16 mouse cellular contexts compared by ENCODE assay signal in the genomic region with DNA sequence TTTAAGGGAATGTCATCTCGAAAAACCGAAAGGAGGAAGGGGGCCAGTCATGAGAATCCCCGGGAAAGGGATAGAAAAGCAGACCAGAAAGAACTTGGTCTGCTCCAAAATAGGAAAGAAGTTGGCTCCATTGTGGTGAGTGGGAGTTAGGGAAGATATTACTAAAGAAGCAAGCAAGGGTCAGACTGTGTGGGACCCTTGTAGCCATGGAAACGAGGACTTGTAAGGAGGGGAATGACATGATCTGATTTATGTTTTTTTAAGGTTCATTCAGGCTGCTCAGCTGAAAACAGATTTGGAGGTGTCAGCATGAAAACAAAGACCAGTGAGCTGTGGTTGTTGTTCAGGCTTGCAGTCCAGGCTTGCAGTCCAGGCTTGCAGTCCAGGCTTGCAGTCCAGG.
DNase-seq lines count a peak whose midpoint lies in the region; ATAC-seq and TF ChIP-seq lines count a peak whose summit lies in the region.
"Had no signal": no experiment of that assay in that cellular context is flagged by ENCODE, and none has a peak within 500 bp of the region (broad histone marks: within the 10 kb centered on the region; RNA-seq: fewer than 3 reads in every experiment).

No protein-coding gene starts in this region.

- no peaks in the 10 kb centered on the region for H3K9me3 ChIP-seq in forebrain, embryonic 14.5 days (replicated peaks; ENCODE audit: control insufficient read depth, low read length)
- no peaks in the 10 kb centered on the region for H3K9me3 ChIP-seq in forebrain, embryonic 15.5 days
- H3K9me3 ChIP-seq in kidney, postnatal 0 days (replicated peaks; ENCODE audit: low read length), result no peaks in the 10 kb centered on the region
- H3K9me3 ChIP-seq in midbrain, postnatal 0 days (ENCODE audit: low read length), result no peaks in the 10 kb centered on the region

- no peak for ATAC-seq in forebrain, embryonic 14.5 days
- no peak for ATAC-seq in forebrain, embryonic 15.5 days (replicated peaks)
- ATAC-seq in kidney, postnatal 0 days (replicated peaks; ENCODE audit: low FRiP score, low read depth), result peak; percentile 49; the same call in 1 of the 2 replicates
- no peak for ATAC-seq in midbrain, postnatal 0 days (ENCODE audit: low FRiP score)
- ATAC-seq: inflammation-experienced regulatory T-cells, adult 6 months; Patski had no signal

- H3K4me3 ChIP-seq in forebrain, embryonic 14.5 days (ENCODE audit: low read depth, low read length), result no peak overlapping the region
- no peak overlapping the region for H3K4me3 ChIP-seq in forebrain, embryonic 15.5 days
- no peak overlapping the region for H3K4me3 ChIP-seq in kidney, postnatal 0 days (replicated peaks; ENCODE audit: low read depth, low read length)
- H3K4me3 ChIP-seq in midbrain, postnatal 0 days (ENCODE audit: low read depth, low read length), result no peak overlapping the region
- H3K4me3 ChIP-seq: erythroblast, embryonic 14.5 days; myocyte had no signal

- H3K27me3 ChIP-seq in forebrain, embryonic 14.5 days (replicated peaks; ENCODE audit: control insufficient read depth, insufficient read depth, low read length), result no peaks in the 10 kb centered on the region
- H3K27me3 ChIP-seq in forebrain, embryonic 15.5 days, result no peaks in the 10 kb centered on the region
- H3K27me3 ChIP-seq in kidney, postnatal 0 days (ENCODE audit: insufficient read depth, low read length), result no peaks in the 10 kb centered on the region
- no peaks in the 10 kb centered on the region for H3K27me3 ChIP-seq in midbrain, postnatal 0 days (ENCODE audit: insufficient read depth, low read length)

- WGBS in forebrain, embryonic 14.5 days, result 27% methylated on average over 4 of the region's 4 CpGs
- WGBS in forebrain, embryonic 15.5 days, result 18% methylated on average over 4 of the region's 4 CpGs
- 26% methylated on average over 4 of the region's 4 CpGs for WGBS in kidney, postnatal 0 days
- WGBS in midbrain, postnatal 0 days, result 13% methylated on average over 4 of the region's 4 CpGs

- DNase-seq in forebrain, embryonic 14.5 days (ENCODE audit: low spot score), result peak; percentile 27
- DNase-seq in kidney, postnatal 0 days (ENCODE audit: low spot score), result peak; percentile 74
- DNase-seq in kidney, postnatal 10 days, result no peak
- DNase-seq in embryo, embryonic 11 days, result peak; percentile 71
- peak; percentile 24 for DNase-seq in midbrain, postnatal 0 days (ENCODE audit: low spot score)
- DNase-seq in retina, embryonic 14.5 days (ENCODE audit: low spot score), result no peak
- no peak for DNase-seq in adrenal gland, adult (ENCODE audit: inconsistent age in 2 of 2, low spot score in 1 of 2)
- DNase-seq: B cell, adult 2 months; cerebellum, adult 11 months; lung, adult 2 months; right cerebral cortex, postnatal 25 days had no signal

- H3K36me3 ChIP-seq in forebrain, embryonic 14.5 days (ENCODE audit: control insufficient read depth, insufficient read depth, low read length), result no peaks in the 10 kb centered on the region
- H3K36me3 ChIP-seq in forebrain, embryonic 15.5 days, result no peaks in the 10 kb centered on the region
- H3K36me3 ChIP-seq in kidney, postnatal 0 days (ENCODE audit: insufficient read depth, low read length), result no peaks in the 10 kb centered on the region
- no peaks in the 10 kb centered on the region for H3K36me3 ChIP-seq in midbrain, postnatal 0 days (ENCODE audit: insufficient read depth, low read length)

- H3K4me2 ChIP-seq in forebrain, embryonic 14.5 days (ENCODE audit: low read length), result no peak overlapping the region
- no peak overlapping the region for H3K4me2 ChIP-seq in forebrain, embryonic 15.5 days (replicated peaks)
- H3K4me2 ChIP-seq in kidney, postnatal 0 days (ENCODE audit: low read length), result no peak overlapping the region
- no peak overlapping the region for H3K4me2 ChIP-seq in midbrain, postnatal 0 days (ENCODE audit: low read depth, low read length, poor library complexity, severe bottlenecking)

- H3K9ac ChIP-seq in forebrain, embryonic 14.5 days (ENCODE audit: low read length), result no peak overlapping the region
- H3K9ac ChIP-seq in forebrain, embryonic 15.5 days (replicated peaks), result no peak overlapping the region
- no peak overlapping the region for H3K9ac ChIP-seq in kidney, postnatal 0 days (ENCODE audit: low read depth, low read length)
- no peak overlapping the region for H3K9ac ChIP-seq in midbrain, postnatal 0 days (replicated peaks; ENCODE audit: low read length, poor library complexity, severe bottlenecking)

- H3K4me1 ChIP-seq in forebrain, embryonic 14.5 days (ENCODE audit: control insufficient read depth, insufficient read depth, low read length), result no peaks in the 10 kb centered on the region
- H3K4me1 ChIP-seq in forebrain, embryonic 15.5 days, result no peaks in the 10 kb centered on the region
- no peaks in the 10 kb centered on the region for H3K4me1 ChIP-seq in kidney, postnatal 0 days (replicated peaks; ENCODE audit: insufficient read depth, low read length)
- H3K4me1 ChIP-seq in midbrain, postnatal 0 days (ENCODE audit: insufficient read depth, low read length), result no peaks in the 10 kb centered on the region

- no peak overlapping the region for H3K27ac ChIP-seq in forebrain, embryonic 14.5 days (ENCODE audit: low read depth, low read length)
- no peak overlapping the region for H3K27ac ChIP-seq in forebrain, embryonic 15.5 days (replicated peaks)
- H3K27ac ChIP-seq in kidney, postnatal 0 days, result no peak overlapping the region
- no peak overlapping the region for H3K27ac ChIP-seq in midbrain, postnatal 0 days (ENCODE audit: low read depth, low read length)

- no peak for TF ChIP-seq CTCF in kidney, postnatal 0 days (IDR thresholded peaks at IDR 0.05; ENCODE audit: low read depth)
- no peak for TF ChIP-seq CTCF in midbrain, postnatal 0 days (IDR thresholded peaks at IDR 0.05)

Comparison
In these comparisons a context has a peak if more than half of its experiments do, and no peak if none do; other contexts are left out.
1. DNase-seq: peak in forebrain, embryonic 14.5 days (single experiment), kidney, postnatal 0 days (single experiment), embryo, embryonic 11 days (single experiment) and midbrain, postnatal 0 days (single experiment); none in kidney, postnatal 10 days (single experiment), retina, embryonic 14.5 days (single experiment) and adrenal gland, adult (0 of 2).